ENCODE assay signal across 1 mouse cellular context in the genomic region with DNA sequence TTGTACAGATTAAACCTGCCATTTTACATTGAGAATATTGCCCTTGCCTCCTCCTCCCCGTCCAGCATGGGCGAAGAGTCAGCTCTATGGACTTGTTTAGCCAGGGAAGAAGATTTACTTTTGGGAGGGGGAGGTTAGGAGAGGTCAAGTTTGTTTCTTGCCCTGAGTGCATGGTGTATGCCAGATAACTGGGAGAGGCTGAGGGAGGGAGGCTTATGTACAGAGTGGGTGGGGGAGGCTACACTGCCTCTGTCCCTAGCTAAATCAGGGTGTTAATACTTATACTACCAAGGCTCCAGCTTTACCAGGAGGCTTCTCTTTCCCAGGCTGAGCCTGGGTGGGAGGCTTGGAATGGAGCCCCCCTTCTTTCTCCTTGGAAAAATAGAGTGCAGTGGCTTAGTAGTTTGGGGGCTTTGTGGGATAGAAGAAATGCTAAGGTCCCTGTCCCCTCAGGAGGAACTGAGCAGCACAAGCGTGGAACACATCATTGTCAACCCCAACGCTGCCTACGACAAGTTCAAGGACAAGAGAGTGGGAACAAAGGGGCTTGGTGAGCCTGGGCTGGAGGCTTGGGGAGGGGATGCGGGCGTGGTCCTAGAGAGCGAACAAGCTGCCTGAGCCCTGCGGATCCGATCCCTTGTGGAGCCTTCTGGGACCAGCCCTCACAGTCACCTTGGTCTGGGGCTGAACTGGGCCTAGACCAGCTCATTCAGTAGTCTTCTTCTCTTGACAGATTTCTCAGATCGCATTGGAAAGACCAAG.
TF ChIP-seq lines count a peak whose summit lies in the region.

No protein-coding gene starts in this region.

TF ChIP-seq in ES-E14, 5 proteins besides CTCF, POLR2A, EP300 and RAD21:
- no peak for TF ChIP-seq ZC3H11A (IDR thresholded peaks at IDR 0.05; ENCODE audit: borderline replicate concordance, low read depth, low read length)
- TF ChIP-seq ZNF384 (IDR thresholded peaks at IDR 0.05; ENCODE audit: low read depth, low read length), result no peak
- no peak for TF ChIP-seq CHD2 (IDR thresholded peaks at IDR 0.05; ENCODE audit: low read depth, low read length)
